Mouse (Mus musculus): Measurements from ENCODE around the gene Mapkapk3.
A peak's percentile ranks its signal among the peaks of the same experiment; 100 is the strongest.

The Mapkapk3 gene

GRCm38 (mm10) chr9:107262375-107262774 is 27.3 kb downstream of the Mapkapk3 start:
- DNase-seq: no peak

- no peak for DNase-seq
Measured at GRCm38 (mm10) chr9:107261792-107262191, 27.9 kb downstream of the Mapkapk3 start.

- no peak for DNase-seq
Measured at GRCm38 (mm10) chr9:107260836-107261235, 28.8 kb downstream of the Mapkapk3 start.

- no peak for DNase-seq
Measured at GRCm38 (mm10) chr9:107260429-107260828, 29.2 kb downstream of the Mapkapk3 start.

GRCm38 (mm10) chr9:107259571-107259970 is 30.1 kb downstream of the Mapkapk3 start:
- no peak for DNase-seq

- peak; percentile 49 for DNase-seq
Measured at GRCm38 (mm10) chr9:107255596-107255995, 34.1 kb downstream of the Mapkapk3 start.

- no peak for DNase-seq
Measured at GRCm38 (mm10) chr9:107254925-107255324, 34.8 kb downstream of the Mapkapk3 start.

GRCm38 (mm10) chr9:107254476-107254875 is 35.2 kb downstream of the Mapkapk3 start:
- DNase-seq: no peak

- DNase-seq: no peak
Measured at GRCm38 (mm10) chr9:107252164-107252563, 37.5 kb downstream of the Mapkapk3 start.

GRCm38 (mm10) chr9:107250416-107251337 is 39.0 kb downstream of the Mapkapk3 start:
- no peak for DNase-seq

GRCm38 (mm10) chr9:107249154-107249553 is 40.5 kb downstream of the Mapkapk3 start:
- no peak for DNase-seq

GRCm38 (mm10) chr9:107246170-107246569 is 43.5 kb downstream of the Mapkapk3 start:
- DNase-seq: no peak

- no peak for DNase-seq
Measured at GRCm38 (mm10) chr9:107245311-107245710, 44.4 kb downstream of the Mapkapk3 start.

GRCm38 (mm10) chr9:107236151-107236550 is 53.5 kb downstream of the Mapkapk3 start:
- DNase-seq: no peak

- no peak for DNase-seq
Measured at GRCm38 (mm10) chr9:107235261-107235660, 54.4 kb downstream of the Mapkapk3 start.

- no peak for DNase-seq
Measured at GRCm38 (mm10) chr9:107232140-107232539, 57.5 kb downstream of the Mapkapk3 start.

GRCm38 (mm10) chr9:107231539-107232139 is 58.0 kb downstream of the Mapkapk3 start, which contains the start of gene Dock3:
Dock3 (minus strand) TSS chr9:107231909.
- DNase-seq: peak; percentile 91

GRCm38 (mm10) chr9:107230991-107231538 is 58.6 kb downstream of the Mapkapk3 start:
- DNase-seq: peak; percentile 64

GRCm38 (mm10) chr9:107224597-107224996 is 65.1 kb downstream of the Mapkapk3 start:
- DNase-seq: no peak
